20 mouse cellular contexts compared by ENCODE assay signal in genomic region chr10:3942289-3942688, GRCm38 (mm10). TPM values are rescaled to one million over a fixed set of nuclear protein-coding genes. Genes with fewer than 3 reads are reported as not detected.
DNase-seq lines count a peak whose midpoint lies in the region; ATAC-seq and TF ChIP-seq lines count a peak whose summit lies in the region.
"Had no signal": no experiment of that assay in that cellular context is flagged by ENCODE, and none has a peak within 500 bp of the region (broad histone marks: within the 10 kb centered on the region; RNA-seq: fewer than 3 reads in every experiment).

No protein-coding gene starts in this region.

- TF ChIP-seq CTCF in lung, embryonic 14.5 days (IDR thresholded peaks at IDR 0.05; ENCODE audit: low read depth): no peak

- H3K9me3 ChIP-seq in lung, embryonic 14.5 days (ENCODE audit: low read depth, low read length): no peaks in the 10 kb centered on the region
- 0 out of 2 replicates have a peak, but pooled peaks cover 5% of the 10 kb centered on the region for H3K9me3 ChIP-seq in embryonic facial prominence, embryonic 10.5 days
- H3K9me3 ChIP-seq in stomach, embryonic 15.5 days: no peaks in the 10 kb centered on the region
- no peaks in the 10 kb centered on the region for H3K9me3 ChIP-seq in midbrain, embryonic 13.5 days
- H3K9me3 ChIP-seq: embryonic facial prominence, embryonic 12.5 days; heart, embryonic 15.5 days; limb, embryonic 13.5 days; midbrain, embryonic 15.5 days had no signal

- WGBS in lung, embryonic 14.5 days: 54% methylated on average over 6 of the region's 6 CpGs
- WGBS in embryonic facial prominence, embryonic 10.5 days: 56% methylated on average over 6 of the region's 6 CpGs
- WGBS in stomach, embryonic 15.5 days: 62% methylated on average over 6 of the region's 6 CpGs
- WGBS in midbrain, embryonic 13.5 days: 80% methylated on average over 6 of the region's 6 CpGs

- no peak overlapping the region for H3K4me2 ChIP-seq in lung, embryonic 14.5 days
- H3K4me2 ChIP-seq in stomach, embryonic 15.5 days: no peak overlapping the region
- H3K4me2 ChIP-seq in midbrain, embryonic 13.5 days (replicated peaks): no peak overlapping the region
- H3K4me2 ChIP-seq: embryonic facial prominence, embryonic 12.5 days; heart, embryonic 15.5 days; limb, embryonic 13.5 days; midbrain, embryonic 15.5 days had no signal

- no peak for ATAC-seq in lung, embryonic 14.5 days (ENCODE audit: insufficient read depth)
- no peak for ATAC-seq in stomach, embryonic 15.5 days (ENCODE audit: insufficient read depth, low FRiP score, low read depth)
- ATAC-seq in midbrain, embryonic 13.5 days: no peak
- ATAC-seq: CD4-positive, CD25-positive, alpha-beta regulatory T cell, adult 4 months; hindbrain, embryonic 16.5 days; intestine, postnatal 0 days had no signal

- no peak overlapping the region for H3K9ac ChIP-seq in lung, embryonic 14.5 days
- H3K9ac ChIP-seq in stomach, embryonic 15.5 days: no peak overlapping the region
- no peak overlapping the region for H3K9ac ChIP-seq in midbrain, embryonic 13.5 days (replicated peaks)
- H3K9ac ChIP-seq: embryonic facial prominence, embryonic 12.5 days; heart, embryonic 15.5 days; limb, embryonic 13.5 days; midbrain, embryonic 15.5 days had no signal

- H3K27ac ChIP-seq in lung, embryonic 14.5 days (ENCODE audit: low read depth): peak overlapping the region; percentile 83
- peak overlapping the region; percentile 82; the same call in 1 of the 2 replicates for H3K27ac ChIP-seq in embryonic facial prominence, embryonic 10.5 days (replicated peaks)
- H3K27ac ChIP-seq in stomach, embryonic 15.5 days: peak overlapping the region; percentile 72; the same call in 1 of the 2 replicates
- no peak overlapping the region for H3K27ac ChIP-seq in midbrain, embryonic 13.5 days
- H3K27ac ChIP-seq: embryonic facial prominence, embryonic 12.5 days; limb, embryonic 13.5 days; midbrain, embryonic 15.5 days had no signal

- no peak overlapping the region for H3K4me3 ChIP-seq in lung, embryonic 14.5 days (ENCODE audit: low read depth, low read length)
- H3K4me3 ChIP-seq in embryonic facial prominence, embryonic 10.5 days: no peak overlapping the region
- no peak overlapping the region for H3K4me3 ChIP-seq in stomach, embryonic 15.5 days (replicated peaks)
- no peak overlapping the region for H3K4me3 ChIP-seq in midbrain, embryonic 13.5 days (replicated peaks)
- H3K4me3 ChIP-seq: embryonic facial prominence, embryonic 12.5 days; heart, embryonic 15.5 days; limb, embryonic 13.5 days; midbrain, embryonic 15.5 days; myocyte had no signal

- H3K27me3 ChIP-seq in lung, embryonic 14.5 days (ENCODE audit: insufficient read depth, low read length): no peaks in the 10 kb centered on the region
- no peaks in the 10 kb centered on the region for H3K27me3 ChIP-seq in embryonic facial prominence, embryonic 10.5 days (replicated peaks; ENCODE audit: low read depth, poor library complexity, severe bottlenecking)
- H3K27me3 ChIP-seq in stomach, embryonic 15.5 days (replicated peaks): no peaks in the 10 kb centered on the region
- H3K27me3 ChIP-seq in midbrain, embryonic 13.5 days: no peaks in the 10 kb centered on the region
- H3K27me3 ChIP-seq: embryonic facial prominence, embryonic 12.5 days; heart, embryonic 15.5 days; limb, embryonic 13.5 days; midbrain, embryonic 15.5 days had no signal

- peaks cover 6% of the 10 kb centered on the region; the same call in 1 of the 2 replicates for H3K4me1 ChIP-seq in lung, embryonic 14.5 days (ENCODE audit: insufficient read depth)
- peaks cover 28% of the 10 kb centered on the region for H3K4me1 ChIP-seq in embryonic facial prominence, embryonic 10.5 days
- H3K4me1 ChIP-seq in stomach, embryonic 15.5 days: peaks cover 8% of the 10 kb centered on the region; the same call in 1 of the 2 replicates
- H3K4me1 ChIP-seq in midbrain, embryonic 13.5 days (replicated peaks): peaks cover 8% of the 10 kb centered on the region
- H3K4me1 ChIP-seq: heart, embryonic 15.5 days; midbrain, embryonic 15.5 days had no signal

- no peak for DNase-seq in lung, embryonic 14.5 days
- DNase-seq in lung, adult 18-20 months: no peak
- peak; percentile 24 for DNase-seq in ES-CJ7 (ENCODE audit: low read depth, low spot score)
- DNase-seq in embryonic facial prominence, embryonic 10.5 days (ENCODE audit: low spot score): no peak
- DNase-seq in B cell, adult 2 months: no peak
- DNase-seq: adrenal gland, adult 8-10 months; cerebellum, adult 9-10 months; heart, adult 18-20 months; heart, postnatal 4 days; thymus, postnatal 25 days had no signal

- H3K36me3 ChIP-seq in lung, embryonic 14.5 days (ENCODE audit: insufficient read depth): 0 out of 2 replicates have a peak, but pooled peaks cover 8% of the 10 kb centered on the region
- peaks cover 24% of the 10 kb centered on the region for H3K36me3 ChIP-seq in embryonic facial prominence, embryonic 10.5 days (replicated peaks)
- peaks cover 3% of the 10 kb centered on the region; the same call in 1 of the 2 replicates for H3K36me3 ChIP-seq in stomach, embryonic 15.5 days
- H3K36me3 ChIP-seq in midbrain, embryonic 13.5 days: peaks cover 8% of the 10 kb centered on the region; the same call in 1 of the 2 replicates
- H3K36me3 ChIP-seq: heart, embryonic 15.5 days; midbrain, embryonic 15.5 days had no signal

RNA-seq across cellular contexts. Expression of gene Mthfd1l, which starts 30.6 kb away (rescaled TPM):
- polyA plus RNA-seq in lung, embryonic 14.5 days (2014; fragmentation: Nextera tagmentation; extraction: Ambion mirVana): 20.6 and 21.7 TPM in 2 replicates
- polyA plus RNA-seq in embryonic facial prominence, embryonic 10.5 days (2016; fragmentation: Nextera tagmentation; extraction: Ambion mirVana): 20.4 and 24.5 TPM in 2 replicates
- 14.6 and 17.1 TPM in 2 replicates for polyA plus RNA-seq in stomach, embryonic 15.5 days (2015; fragmentation: Nextera tagmentation; extraction: Ambion mirVana)
- 4.6 and 6.6 TPM in 2 replicates for polyA plus RNA-seq in midbrain, embryonic 13.5 days (2015; fragmentation: Nextera tagmentation; extraction: Ambion mirVana)
